Mouse (Mus musculus) E14TG2a.4 (cell line): Measurements from ENCODE around the gene Pla2g12b.

Experiments used
- CTCF ChIP-seq: conservative IDR thresholded peaks from 2 replicates; pipeline ENCODE4 v1.5.1; 2014; ENCODE audit warnings: low read length
- POU5F1 ChIP-seq: IDR thresholded peaks from 2 replicates; pipeline ENCODE4 v1.6.1; 2014; ENCODE audit warnings: low read length, borderline replicate concordance

- TF ChIP-seq CTCF (peak; percentile 73), POU5F1 (no peak)
Observed at GRCm38 (mm10) chr10:59378728-59379127, 24.7 kb upstream of the Pla2g12b start.
